Mouse (Mus musculus) urinary bladder, adult 18-20 months (tissue): ENCODE data around the gene Olfr819.
"Not testable (repeated sequence)": the region's sequence is repeated elsewhere in the genome, so short reads cannot be mapped to it uniquely, and the experiment has no call there.

ENCODE experiments used
- DNase-seq, 2 experiments: peaks; one replicate each; pipeline ENCODE4 v3.0.0; 2022; ENCODE audit warnings: low spot score in 2 of 2, mixed read lengths in 2 of 2

Gene Olfr819

DNA sequence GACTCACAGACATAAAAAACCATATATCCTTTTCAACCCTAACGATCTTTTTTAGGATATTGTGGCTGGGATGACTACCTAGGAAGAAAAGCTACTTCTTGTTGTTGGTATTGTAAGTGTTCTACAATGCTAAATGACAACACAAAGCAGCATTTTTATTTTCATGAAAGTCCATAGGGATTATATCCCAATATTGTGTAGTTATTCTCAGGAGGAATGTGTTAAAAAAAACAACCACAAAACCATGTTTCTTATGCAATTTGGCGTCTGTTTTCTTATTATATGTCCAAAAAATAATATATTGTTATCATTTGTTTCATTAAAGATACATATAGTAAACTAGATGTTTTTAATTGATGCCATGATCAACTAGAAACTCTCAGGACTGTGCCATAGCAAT, at the start of gene Olfr819:
Gene Olfr819, minus strand, starts transcription at position 101 of the 400 bp plus-strand sequence.
- DNase-seq = not testable (repeated sequence)

DNA sequence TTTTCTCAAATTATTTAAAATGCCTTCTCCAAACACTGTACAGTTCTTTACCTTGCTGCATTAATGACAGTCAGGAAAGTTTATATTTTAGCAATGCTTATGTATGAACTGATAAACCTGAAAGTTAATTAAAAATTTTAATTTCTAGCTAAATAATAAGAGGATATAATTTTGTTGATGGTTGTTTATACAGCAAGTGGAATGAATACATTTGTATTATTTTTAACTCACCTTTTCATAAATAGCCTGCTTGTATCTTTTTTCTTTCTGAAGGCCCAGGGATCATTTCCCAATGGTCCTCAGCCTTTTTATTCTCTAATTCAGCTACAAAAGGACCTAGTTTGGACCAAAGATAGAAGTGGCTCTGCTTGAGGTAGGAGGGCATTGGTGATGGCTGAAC, 45.3 kb upstream of the Olfr819 start, which contains the start of gene Olfr820:
Gene Olfr820, plus strand, starts transcription at position 301 of the 400 bp plus-strand sequence.
- no peak for DNase-seq

DNA sequence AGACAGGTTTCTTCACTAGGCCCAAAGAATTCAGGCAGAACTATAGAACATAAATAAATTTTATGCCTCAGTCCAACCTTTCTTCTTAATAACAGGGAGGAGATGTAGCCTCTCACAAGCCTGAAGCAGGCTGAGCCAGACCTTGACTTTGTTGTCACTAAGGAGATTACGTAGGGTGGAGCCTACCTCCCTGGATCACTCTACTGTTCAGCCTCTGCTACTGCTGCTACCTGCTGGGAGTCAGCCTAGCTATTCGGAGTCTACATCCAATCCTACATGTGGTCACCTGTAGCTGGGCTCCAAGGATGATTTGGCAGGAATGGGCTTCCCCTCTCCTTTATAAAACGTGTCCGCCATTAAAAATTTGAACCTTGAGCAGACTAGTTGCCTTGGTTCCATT, 38.3 kb upstream of the Olfr819 start:
- not testable (repeated sequence) for DNase-seq

DNA sequence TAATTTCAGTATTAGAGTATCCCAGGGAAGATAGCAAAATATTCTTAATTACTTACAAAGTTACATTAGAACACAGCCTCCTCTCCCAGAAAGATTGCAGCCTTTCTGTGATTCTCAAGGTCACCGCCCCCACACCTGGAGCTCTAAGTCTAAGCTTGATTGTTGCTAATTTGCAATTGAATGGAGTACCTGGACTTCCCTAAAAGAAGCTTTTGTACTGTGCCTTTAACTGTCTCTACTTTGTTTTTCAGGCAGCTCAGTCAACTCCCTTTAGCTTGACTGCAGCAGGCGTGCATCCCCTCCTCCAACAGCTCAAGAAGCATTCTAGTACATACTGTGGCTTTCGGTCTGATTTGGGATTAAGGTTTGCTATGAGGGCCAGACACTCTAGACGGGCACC, 37.0 kb upstream of the Olfr819 start:
- DNase-seq = not testable (repeated sequence)

DNA sequence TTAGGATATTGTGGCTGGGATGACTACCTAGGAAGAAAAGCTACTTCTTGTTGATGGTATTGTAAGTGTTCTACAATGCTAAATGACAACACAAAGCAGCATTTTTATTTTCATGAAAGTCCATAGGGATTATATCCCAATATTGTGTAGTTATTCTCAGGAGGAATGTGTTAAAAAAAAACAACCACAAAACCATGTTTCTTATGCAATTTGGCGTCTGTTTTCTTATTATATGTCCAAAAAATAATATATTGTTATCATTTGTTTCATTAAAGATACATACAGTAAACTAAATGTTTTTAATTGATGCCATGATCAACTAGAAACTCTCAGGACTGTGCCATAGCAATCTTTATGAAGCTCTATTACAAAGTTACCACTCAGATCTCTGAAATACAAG, 17.9 kb upstream of the Olfr819 start, which contains the start of gene Gm10310:
Gene Gm10310, minus strand, starts transcription at position 101 of the 400 bp plus-strand sequence.
- not testable (repeated sequence) for DNase-seq

DNA sequence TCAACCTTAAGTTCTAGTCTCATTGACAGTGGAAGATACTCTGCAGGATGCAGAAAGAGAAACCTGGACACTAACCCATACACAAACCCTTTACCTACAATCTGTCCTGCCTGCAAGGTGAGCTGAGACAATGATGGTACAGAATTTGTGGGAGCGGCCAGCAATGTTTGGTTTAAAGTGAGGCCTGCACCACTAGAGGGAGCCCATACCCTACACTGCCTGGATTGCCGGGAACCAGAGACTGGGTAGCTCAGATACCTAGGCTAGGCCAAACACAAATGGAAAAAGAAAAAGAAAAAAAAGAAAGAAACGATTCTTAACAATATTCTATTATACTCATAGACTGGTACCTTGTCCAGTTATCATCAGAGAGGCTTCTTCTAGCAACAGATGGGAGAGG, 14.8 kb upstream of the Olfr819 start:
- DNase-seq = not testable (repeated sequence)

DNA sequence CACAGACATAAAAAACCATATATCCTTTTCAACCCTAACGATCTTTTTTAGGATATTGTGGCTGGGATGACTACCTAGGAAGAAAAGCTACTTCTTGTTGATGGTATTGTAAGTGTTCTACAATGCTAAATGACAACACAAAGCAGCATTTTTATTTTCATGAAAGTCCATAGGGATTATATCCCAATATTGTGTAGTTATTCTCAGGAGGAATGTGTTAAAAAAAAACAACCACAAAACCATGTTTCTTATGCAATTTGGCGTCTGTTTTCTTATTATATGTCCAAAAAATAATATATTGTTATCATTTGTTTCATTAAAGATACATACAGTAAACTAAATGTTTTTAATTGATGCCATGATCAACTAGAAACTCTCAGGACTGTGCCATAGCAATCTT, 9.0 kb upstream of the Olfr819 start, which contains the start of gene Olfr247:
Gene Olfr247, minus strand, starts transcription at position 101 of the 400 bp plus-strand sequence.
- DNase-seq = not testable (repeated sequence)

DNA sequence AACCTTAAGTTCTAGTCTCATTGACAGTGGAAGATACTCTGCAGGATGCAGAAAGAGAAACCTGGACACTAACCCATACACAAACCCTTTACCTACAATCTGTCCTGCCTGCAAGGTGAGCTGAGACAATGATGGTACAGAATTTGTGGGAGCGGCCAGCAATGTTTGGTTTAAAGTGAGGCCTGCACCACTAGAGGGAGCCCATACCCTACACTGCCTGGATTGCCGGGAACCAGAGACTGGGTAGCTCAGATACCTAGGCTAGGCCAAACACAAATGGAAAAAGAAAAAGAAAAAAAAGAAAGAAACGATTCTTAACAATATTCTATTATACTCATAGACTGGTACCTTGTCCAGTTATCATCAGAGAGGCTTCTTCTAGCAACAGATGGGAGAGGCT, 5.9 kb upstream of the Olfr819 start:
- DNase-seq = not testable (repeated sequence)

DNA sequence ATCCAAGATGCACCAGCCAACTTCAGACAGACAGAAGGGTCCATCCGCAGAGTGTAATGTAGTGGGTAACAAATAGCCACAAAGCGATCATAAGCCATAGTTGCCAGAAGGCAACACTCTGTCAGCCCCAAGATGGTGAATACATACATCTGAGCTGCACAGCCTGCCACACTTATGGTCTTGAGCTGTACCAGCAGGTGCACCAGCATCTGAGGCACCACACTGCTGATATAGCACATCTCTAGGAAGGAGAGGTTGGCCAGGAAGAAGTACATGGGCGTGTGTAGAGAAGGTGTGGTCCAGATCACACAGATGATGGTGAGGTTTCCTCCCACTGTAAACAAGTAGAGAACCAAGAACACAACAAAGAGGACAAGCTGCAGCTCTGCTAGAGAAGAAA, 834 bp downstream of the Olfr819 start:
- DNase-seq = not testable (repeated sequence)

DNA sequence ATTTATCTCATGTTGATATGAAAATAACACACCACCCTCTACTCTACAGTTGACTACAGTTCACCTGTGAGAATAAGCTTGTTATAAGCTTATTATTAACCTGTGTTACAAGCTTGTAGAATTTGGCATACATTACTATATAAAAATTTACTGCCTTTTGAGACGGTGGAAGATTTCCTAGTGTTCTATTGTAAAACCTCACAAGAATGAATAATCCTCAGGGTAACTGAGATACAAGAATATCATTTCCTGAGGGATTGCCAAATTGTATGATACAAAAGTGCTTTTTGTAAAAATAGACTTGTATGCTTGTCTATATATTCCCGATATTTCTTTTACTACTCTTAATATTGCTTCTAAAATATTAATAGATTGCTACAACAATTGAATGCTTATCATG, 18.1 kb downstream of the Olfr819 start, which contains the start of gene Olfr818:
Gene Olfr818, minus strand, starts transcription at position 101 of the 400 bp plus-strand sequence.
- no peak for DNase-seq

DNA sequence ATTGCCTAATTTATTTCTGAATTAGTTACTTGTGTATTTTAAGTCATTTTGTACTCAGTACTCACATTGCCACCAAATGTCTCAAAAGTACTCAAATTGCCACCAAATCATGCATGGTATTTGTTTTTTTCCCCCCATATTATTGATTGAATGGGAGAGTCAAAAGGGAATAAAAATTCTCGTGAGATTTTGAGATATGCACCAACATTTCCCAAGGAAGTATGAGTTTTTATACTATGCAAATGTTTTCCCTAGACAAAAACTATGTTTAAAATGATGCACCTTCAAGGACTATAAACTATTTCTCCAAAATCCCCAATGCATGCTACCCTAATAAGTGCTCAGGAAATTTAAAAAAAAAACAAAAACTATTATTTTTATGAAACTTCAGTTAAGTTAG, 51.6 kb downstream of the Olfr819 start, which contains the start of gene Olfr816:
Gene Olfr816, minus strand, starts transcription at position 101 of the 400 bp plus-strand sequence.
- DNase-seq = no peak
